Mouse (Mus musculus) cerebral cortex, adult 2 months (tissue): ENCODE results near the gene Prpsap1.

Experiments used
- WGBS: fragments of 180-500 bp; shearing (Covaris S2); methylation state at CpG from one replicate; pipeline ENCODE4 v1.1.7; 2018; 5-methylcytosine and 5-hydroxymethylcytosine counted together

Gene Prpsap1

DNA sequence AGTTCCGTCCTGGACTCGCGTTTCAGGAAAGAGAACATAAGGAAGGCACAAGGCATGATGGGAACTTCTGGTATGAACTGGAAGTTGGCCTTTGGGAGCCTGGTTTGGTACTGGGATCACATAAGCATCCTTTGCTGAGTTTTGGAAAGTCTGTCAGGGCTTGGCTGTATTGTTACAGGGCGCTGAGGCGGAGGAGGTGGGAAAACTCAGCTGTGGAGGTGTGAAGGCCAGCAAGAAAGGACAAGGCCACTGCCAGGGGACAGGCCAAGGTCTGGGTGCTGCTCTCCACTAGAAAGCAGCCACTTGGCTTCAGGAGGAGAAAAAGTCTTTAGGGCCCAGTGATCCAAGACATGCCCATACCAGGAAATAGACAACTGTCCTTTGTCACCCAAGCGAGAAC is 50.7 kb downstream of the Prpsap1 start:
- 92% methylated on average over 6 of the region's 6 CpGs for WGBS

DNA sequence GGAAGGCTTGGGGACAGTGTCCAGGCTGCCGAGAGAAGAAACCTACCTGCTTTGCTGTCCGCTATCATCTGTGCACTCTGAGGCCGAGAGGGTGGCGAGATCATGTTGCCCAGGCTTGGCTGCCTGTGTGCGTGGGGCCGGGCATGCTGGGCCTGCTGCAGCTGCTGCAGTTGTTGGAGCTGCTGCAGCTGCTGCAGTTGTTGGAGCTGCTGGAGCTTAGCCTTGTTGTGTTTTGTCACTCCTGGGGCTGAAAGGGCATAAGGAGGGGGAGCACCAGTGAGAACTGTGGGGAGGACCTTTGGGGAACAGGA is 51.2 kb downstream of the Prpsap1 start:
- WGBS: 82% methylated on average over 6 of the region's 6 CpGs

DNA sequence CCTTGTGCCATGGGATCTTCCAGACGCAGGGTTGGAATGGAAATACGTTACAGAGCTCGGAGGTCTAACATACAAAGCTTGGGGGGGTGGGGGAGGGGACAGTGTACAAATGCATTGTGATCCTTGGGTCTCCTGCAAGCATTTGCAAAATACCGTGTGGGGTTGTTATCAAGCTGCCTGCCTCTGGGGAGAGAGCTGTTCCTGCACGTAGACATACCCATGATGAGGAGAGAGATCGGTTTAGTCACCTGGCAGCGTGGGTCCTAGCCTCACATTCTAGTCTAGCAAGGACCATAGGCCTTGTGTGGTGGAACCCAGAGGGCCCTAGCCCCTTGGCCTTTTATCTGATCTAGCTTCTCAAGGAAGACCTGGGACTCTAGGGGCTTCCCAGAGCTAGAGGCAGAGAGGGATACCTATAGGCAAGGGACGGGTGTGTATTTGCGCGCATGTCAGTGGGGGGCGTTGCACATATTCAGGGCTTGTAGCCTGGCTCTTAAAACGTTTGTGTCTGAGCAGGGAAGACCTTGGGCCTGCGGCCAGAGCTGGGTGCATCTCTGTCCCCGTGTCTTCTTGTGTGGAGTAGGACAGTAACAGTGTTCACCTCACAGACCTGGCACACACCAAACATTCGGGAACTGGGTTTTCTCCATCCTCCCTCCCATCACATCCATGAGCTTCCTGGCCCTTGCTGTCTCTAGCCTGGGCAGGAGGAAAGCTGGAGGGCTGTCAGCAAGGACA is 51.7 kb downstream of the Prpsap1 start:
- 84% methylated on average over 15 of the region's 15 CpGs for WGBS

DNA sequence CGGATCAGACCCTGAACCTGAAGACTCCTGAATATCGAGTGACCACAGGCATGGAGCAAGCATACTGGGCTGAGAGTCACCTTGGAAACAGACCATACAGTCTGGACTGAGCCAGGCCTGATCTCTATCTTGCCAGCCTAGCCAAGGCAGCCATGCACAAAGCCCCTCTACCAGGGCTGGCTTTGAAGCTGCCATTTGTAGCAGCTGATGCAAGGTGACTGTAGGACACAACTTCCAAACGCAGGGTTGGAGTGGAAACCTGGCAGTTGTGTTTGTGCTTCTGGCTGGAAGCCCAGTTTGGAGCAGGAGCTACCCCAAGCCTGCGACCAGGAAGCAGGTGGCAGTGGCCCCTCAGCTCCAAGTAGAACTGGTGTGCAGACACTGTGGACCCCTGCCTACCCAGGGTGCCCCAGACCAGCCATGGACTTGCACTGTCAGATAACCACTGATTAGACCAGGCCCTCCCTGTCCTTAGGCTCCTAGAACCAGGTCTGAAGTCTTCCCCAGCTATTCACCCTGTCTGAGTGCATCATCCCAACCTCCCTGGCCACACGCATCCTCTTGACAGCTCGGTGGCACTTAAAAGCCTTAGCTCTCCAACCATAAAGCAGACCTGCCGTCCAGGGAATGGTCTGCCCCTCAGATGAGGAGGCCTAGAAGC is 53.5 kb downstream of the Prpsap1 start:
- 68% methylated on average over 7 of the region's 7 CpGs for WGBS

DNA sequence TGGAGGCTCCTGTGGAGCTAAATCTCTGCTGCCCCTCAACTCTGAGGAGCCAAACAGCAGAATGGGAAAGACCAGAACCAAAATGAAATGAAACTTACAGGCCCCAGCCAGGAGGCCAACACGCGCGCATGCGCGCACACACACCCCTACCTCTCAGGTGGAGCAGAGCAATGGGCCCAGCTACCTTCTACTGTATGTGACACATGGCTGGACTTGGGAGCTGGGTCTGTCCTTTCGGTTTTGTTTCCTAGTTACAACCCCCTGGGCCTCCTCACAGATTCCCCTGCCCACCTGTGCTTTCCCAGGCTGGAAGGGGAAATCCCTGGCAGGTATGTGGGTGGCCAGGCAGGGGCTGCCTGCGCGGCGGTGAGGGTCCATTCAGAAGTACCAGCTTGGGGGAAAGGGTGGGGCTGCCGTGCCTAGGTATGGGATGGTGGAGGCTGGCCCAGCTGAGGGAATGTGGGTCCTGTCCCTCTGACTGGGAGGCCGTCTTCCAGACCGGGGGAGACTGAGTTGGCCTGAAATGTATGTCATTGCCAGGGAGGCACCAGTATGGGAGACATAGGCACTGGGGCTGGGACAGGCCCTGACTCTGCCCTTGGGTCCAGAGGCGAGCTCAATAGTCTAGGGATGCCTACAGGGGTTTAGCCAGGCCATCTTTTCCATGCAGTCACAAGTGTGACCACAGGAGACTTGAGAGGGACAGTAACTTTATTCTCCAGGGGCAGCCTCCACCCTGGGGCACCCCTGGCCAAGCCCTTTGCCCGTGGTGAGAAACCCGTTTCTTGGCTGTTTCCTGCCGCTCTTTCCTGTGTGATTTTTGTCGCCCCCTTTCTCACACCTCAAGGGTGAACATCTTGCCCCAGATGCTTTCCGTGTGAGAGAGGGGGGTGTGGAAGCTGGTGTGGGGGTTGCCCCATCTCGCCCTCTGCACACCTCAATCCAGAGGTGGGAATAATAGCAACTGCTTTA is 54.4 kb downstream of the Prpsap1 start:
- WGBS: 81% methylated on average over 19 of the region's 19 CpGs

DNA sequence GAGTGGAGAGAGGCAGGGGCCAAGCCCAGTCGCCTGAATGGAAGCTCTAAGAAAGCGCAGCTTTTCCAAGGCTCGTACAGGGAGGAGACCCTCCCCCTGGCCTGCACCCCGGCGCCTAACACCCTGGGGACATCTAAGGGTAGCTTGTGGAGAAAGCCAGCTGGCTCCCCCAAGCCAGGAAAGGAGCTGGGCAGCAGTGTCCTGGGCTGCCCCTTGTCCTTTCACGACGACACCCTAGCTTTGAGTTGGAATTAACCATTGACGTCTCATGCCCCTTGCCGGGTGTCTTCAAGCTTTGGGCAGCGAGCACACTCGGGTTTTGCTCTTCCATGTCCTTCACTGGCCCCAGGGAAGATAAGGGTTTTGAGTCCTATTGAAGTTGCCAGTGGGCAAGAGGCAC is 56.5 kb downstream of the Prpsap1 start:
- WGBS: 67% methylated on average over 11 of the region's 11 CpGs

DNA sequence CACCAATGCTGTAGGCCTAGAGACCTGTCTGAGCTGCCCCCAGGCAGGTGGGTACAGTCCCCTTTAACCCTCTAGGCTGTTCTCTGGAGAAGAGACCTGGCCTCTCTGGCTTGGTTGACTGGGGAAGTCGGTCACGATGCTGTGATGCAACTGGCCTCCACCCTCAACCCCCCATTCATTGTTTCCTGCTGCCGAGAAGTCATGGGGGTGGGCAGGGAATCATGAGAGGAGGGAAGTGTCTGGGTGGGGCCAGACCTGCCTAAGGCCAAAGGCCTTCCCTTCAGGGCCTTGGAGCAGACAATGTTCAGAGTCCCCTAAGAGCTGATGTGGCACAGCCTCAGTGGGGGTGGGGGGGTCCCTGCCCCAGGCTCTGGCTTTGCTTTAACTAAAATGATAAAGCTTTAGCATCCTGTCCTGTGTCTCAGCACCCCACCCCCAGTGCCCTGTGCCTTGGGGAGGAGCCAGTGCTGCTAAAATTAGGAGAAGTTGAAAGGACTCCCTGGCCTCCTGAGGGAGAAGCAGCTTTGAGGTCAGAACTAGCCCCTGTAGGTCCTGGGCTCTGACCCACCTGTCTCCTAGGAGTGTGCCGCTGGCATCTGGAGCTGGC is 57.2 kb downstream of the Prpsap1 start:
- 42% methylated on average over 4 of the region's 4 CpGs for WGBS

DNA sequence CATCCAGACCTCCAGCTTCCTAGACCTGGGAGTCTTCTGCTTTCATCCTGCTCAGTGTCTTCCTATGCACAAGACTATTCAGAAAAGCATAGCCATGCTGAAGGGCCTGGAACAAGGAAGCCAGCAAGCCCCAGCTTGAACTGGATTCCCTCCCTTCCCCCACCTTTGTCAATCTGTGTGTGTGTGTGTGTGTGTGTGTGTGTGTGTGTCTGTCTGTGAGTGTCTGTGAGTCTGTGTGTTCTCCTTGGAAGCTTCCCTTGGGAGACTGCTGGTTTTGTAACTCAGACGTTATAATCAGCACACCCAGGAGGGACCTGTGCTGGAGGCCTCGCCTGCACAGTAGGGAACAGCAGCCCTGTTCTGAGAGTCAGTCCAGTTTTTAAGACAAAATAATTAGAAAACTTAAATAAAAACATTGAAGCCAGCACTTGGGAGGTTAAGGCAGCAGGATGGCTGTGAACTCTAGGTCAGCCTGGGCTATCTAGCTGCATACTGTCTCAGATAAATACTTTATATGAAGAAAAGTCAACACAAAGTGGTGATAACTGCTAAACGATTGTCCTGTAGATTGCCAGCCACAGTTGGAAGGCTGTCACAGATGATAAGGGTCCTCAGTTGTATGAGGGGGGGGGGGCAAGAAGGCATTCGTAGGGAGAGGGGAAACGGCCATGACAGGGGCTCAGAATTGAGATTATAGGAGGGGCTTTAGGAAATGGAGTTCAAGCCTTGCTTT is 57.8 kb downstream of the Prpsap1 start:
- WGBS: 55% methylated on average over 5 of the region's 5 CpGs

DNA sequence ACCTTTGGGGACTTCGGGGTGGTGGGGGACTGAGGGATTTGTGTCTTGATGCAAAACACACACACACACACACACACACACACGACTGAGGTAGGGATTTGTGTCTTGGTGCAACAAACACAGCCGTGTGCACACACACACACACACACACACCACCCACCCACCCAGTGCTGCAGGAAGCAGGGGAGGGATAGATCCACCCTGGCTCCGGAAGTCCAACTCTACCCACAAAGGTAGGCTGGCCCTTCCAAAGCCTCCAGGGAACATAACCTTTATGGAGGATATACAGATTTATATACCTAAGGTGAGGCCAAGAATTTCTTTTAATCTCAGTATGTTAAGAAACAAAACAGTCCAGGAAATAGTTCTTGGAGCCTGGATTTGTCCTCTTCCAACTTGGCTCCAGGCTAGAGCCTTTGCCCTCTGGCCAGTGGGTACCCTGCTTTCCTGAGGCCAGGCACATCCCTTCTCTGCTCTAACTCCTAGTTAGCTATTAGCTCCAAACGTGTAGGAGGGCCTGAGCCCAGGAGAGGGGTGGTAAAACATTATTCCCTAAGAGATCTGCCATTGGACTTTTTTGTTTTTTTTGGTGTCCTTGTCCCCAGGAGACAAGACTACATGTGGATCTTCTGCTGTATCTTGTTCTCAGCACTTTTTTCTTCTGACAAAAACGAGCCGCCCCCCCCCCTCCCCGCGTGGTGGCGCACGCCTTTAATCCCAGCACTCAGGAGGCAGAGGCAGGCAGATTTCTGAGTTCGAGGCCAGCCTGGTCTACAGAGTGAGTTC is 58.8 kb downstream of the Prpsap1 start:
- WGBS: 44% methylated on average over 12 of the region's 12 CpGs

DNA sequence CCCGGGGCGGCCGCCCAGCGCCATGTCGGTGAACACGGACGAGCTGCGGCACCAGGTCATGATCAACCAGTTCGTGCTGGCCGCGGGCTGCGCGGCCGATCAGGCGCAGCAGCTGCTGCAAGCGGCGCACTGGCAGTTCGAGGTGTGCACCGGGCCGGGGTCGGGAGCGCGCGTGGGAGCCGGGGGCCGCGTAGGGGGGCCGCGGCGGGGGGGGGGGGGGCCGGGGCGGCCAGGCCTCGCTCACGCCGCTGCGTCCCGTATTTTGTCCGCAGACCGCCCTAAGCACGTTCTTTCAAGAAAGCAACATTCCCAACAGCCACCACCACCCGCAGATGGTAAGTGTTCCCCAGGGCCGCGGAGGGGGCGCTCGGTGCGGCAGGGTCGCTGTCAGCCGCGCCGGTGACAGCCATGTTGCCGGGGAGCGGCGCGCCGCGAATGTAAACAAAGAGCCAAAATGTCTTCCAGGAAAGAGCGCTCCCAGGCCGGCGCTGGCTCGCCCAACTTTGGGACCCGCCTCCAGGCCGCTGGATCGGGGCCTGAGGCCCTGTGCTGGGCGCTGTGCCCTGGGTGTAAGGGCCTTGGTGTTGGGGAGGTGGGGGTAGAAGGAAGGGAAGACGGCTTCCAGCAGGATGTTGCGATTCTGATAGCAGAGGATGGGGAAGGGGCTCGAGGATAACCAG is 59.6 kb downstream of the Prpsap1 start:
- whole genome bisulfite sequencing: 1% methylated on average over 61 of the region's 67 CpGs

DNA sequence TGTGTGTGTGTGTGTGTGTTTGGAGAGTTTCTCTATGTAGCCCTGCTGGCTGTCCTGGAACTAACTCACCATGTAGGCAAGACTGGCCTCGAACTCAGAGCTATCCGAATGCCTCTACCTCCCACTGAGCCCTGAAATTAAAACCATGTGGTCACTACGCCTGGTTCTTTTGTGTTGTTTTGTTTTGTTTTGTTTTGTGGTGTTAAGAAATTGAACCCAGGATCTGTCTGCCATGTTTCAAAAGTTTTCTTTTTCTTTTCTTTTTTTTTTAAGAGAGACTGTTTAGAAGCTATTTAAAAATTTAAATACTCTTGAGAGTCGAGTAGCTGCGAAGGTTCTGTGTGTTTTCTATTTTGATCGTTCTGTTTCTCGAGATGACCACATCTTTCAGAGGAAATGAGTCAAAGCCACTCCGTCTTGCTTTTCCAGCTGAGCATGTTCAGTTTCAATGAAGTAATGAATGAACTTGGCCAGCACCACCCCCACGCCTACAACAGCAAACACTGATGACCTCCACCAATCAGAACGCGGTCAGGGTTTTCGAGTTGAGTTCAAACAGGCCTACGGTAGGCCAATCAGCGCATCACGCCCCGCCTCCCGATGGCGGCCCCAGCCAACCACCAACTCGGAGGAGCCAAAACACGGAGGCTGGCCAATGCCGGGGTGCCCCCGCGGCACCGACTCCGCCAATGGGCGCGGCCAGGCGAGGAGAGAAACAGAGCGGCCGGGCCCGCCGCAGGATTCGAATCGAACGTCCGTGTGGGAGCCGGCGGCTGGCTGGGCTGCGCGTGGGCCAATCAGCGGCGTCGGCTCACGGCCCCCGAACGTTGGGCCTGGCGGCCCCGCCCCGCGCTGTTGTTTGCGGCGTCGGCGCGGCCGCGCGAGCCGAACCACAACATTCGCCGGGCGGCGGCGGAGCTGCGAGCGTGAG is 60.4 kb downstream of the Prpsap1 start, which contains the start of gene Ubald2:
Gene Ubald2 (plus strand): TSS at position 739 of the 931 bp plus-strand sequence.
- WGBS: under 1% methylated on average over 66 of the region's 66 CpGs

DNA sequence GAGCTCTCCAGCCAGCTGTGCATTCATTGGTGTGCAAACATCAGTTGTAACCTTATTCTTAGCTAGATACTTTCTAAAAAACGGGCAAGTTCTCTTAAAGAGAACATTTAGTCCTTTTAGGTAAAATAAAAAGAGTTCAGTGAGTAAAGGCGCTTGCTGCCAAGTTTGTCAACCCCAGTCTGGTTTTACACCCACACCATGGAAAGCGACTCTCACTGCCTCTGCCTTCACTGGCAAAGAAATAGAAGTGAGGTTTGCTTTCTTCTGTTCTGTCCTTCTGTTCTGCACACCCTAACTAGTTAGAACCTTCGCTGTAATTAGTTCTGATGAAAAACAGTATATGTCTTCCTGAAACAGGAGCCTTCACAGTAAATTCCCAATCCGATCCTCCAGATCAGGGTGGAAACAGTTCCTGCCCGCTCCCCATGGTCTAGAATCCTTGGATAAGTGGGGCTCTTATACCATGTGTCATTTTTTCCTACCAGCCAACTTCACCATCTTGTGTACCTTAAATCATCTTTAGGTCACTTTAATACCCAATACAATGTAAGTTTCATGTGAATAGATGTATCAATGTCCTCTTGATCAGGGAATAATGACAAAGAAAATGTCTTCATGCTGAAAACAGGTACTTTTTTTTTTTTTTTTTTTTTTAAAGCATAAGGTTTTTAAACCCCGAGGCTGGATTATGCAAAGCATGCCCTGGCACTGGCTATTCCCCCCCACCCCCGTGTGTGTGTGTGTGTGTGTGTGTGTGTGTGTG is 61.2 kb downstream of the Prpsap1 start:
- WGBS: 33% methylated on average over 8 of the region's 8 CpGs

DNA sequence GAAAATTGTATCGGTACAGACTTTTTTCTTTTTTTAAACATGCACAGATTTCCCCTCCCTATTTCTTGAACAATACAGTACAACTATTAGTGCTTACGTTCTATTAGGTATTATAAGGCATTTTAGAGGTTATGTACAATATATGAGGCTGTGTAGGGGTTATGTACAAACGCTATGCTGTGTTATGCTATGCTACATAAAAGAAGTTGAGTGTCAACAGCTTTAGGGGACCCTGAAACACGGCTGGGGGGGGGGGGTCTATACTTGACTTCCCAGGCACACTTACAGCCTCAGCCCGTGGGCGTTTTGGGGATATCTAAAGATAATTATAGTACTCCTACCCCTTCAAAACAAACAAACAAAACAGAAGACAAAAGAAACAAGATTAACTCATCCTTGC is 61.9 kb downstream of the Prpsap1 start:
- 37% methylated on average over 6 of the region's 6 CpGs for WGBS

DNA sequence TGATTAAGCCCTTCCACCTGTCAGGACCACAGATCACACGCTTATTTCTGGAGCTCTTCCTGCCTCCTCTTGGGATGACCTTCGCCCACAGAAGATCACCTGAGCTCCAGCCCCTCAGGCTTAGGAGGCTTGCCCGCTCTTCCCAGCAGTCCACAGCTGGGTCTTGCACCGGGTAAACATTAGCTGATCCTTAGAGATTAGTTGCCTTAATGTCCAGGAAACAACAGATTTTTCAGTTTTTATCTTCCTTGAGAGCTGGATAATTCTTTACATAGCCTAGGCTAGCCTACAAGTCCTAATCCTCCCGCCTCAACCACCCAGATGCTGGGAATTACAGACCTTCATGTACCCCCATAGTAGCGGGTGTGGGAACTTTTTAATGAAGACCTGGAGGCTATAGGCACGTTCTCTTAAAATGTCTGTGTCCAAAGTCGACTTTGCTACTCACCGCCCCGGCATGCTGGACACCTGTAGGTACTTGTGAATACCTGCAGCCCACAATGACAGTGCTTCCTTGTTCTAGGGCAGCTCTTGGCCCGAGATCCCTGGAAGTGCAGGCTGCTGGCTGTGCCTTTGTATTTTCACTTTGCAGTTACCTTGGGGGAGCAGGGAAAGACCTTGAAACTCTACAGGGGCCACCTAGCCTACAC is 62.4 kb downstream of the Prpsap1 start:
- WGBS: 60% methylated on average over 11 of the region's 11 CpGs

DNA sequence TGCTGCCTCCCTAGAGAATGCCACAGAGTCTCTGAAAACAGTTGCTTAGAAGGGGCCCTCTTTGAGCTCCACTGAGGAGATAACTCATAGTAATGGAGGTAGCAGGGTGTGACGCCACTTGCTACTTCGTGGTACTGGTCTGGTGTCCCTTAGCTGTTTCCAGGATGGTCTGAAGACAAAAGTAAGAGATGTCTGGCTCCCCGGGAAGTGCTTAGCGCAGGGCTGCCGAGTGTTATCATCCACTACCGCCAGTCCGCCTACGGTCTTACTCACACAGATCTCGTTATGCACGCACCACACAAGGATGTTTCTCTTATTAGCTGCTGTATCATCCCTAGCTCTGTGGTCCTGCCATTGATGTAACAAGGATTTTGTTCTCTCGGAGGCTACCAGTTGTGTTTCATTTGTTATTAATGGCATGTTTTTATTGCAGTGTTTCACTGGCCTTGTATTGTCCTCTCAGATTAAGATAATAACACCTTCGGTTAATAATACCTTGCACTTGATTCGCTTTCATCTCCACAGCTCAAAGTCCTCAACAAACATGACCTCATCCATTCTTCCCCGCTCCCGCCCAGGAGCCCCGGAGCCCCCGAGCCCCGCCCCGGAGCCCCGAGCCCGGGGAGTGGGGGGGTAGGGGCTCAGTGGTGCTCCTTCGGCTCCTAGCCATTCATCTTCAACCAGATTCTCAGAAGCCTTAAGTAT is 63.1 kb downstream of the Prpsap1 start:
- 26% methylated on average over 22 of the region's 22 CpGs for WGBS

DNA sequence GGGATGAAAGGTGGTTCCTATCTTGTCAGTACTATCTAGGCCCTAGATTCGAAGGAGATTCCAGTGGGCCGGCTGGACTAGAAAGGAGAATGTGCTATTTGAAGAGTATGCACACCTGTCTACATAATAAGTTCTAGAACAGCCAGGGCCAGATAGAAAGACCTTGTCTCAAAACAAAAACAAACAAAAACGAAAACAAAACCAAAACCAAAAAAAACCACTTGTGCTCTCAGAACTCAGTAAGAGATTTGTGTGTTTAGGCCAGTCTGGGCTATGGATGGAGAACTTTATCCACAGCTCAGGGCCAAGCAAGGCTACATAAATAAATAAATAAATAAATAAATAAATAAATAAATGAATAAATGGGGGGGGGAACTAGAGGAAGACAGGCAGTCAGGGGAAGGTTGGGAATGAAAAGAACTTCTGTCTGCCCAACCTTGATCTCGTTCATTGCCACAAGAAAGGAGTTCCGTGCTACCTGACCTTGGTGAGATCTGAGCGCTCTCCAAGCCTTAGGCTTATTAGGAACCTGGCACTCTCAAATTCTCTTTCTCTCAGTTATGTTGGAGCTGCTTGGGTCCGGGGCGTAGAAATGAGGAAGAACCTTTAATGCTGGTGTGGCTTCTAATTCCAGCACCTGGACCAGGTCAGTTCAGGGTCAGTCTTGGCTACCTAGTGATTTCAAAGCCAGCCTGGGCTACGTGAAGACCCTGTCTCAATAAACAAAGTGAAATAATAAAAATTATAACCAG is 64.0 kb downstream of the Prpsap1 start:
- 91% methylated on average over 9 of the region's 9 CpGs for WGBS
